Mouse (Mus musculus) CD4-positive helper T cell, adult 2 months (primary cell): Measurements from ENCODE around the gene Hinfp.
A peak's percentile ranks its signal among the peaks of the same experiment; 100 is the strongest.

Experiments
- DNase-seq: peaks from one replicate; pipeline ENCODE4 v3.0.0-alpha.2; 2012; ENCODE audit warnings: low read depth, missing footprints, low spot score

Hinfp gene

DNA sequence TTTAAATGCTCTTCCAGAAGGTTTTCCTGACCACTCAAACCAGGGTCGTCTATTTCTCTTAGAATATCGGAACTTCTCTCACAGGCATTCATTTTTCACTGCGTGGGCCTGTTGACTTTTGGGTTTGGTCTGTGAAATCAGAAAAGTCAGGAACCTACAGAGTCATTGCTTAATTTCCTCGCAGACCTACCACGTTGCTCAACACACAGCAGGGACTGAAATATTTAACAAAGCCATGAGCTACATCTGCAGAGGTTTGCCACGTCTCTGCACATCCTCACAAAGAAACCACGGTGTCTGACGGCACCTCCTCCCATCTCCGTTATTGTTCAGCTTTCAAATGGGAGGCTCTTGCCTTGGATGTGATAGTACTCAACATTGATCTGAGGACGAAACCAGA, 46.5 kb downstream of the Hinfp start:
- no peak for DNase-seq

DNA sequence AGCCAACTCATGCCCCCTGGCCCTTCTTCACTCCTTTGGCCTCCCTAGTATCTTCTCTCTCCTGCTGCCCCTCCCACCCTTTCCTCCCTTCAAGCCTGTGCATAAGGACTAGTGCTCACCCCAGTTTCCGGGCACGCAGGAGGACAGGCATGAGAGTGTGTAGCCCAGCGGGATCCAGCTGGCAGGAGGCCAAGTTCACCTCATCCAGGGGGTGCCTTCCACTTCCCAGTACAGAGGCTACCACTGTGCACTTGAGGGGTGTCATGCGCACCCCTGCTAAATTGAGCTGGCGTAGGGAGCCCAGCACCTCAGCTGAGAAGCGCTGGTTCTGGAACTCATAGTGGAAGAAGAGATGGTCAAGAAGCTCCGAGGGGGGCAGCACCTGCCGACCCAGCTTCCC, 49.3 kb downstream of the Hinfp start:
- DNase-seq = no peak

- no peak for DNase-seq
Measured at GRCm38 (mm10) chr9:44255136-44255521, 50.3 kb downstream of the Hinfp start.

- DNase-seq = no peak
Measured at GRCm38 (mm10) chr9:44254508-44255135, 50.8 kb downstream of the Hinfp start.

DNA sequence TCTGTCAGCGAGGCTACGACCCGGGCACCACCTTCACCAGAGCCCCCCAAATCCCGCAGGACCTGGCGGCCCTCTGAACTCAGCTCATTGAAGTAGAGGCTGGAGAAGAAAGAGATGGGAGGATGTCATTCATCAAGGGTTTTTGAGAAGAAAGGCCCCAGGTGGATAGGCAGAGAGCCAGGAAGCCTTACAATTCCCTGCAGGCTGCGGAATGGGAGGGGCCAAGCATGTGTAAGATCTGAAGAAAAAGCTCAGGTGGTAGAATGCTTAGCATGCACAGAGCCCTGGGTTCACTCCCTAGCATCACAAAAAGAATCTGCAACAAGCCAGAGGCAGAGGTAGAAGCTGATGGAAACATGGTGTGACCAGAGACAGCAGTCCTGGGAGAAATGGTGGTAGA, 52.0 kb downstream of the Hinfp start:
- DNase-seq = no peak

- no peak for DNase-seq
Measured at GRCm38 (mm10) chr9:44251314-44251713, 54.2 kb downstream of the Hinfp start, which contains the start of gene Pdzd3. Gene Pdzd3 (minus strand): TSS chr9:44251471.

GRCm38 (mm10) chr9:44250445-44250844, 55.0 kb downstream of the Hinfp start:
- DNase-seq = no peak

GRCm38 (mm10) chr9:44249181-44250146, 56.0 kb downstream of the Hinfp start:
- peak; percentile 54 for DNase-seq

- DNase-seq = no peak
Measured at GRCm38 (mm10) chr9:44247907-44248306, 57.6 kb downstream of the Hinfp start.

- DNase-seq = no peak
Measured at GRCm38 (mm10) chr9:44243621-44244020, 61.9 kb downstream of the Hinfp start.
